Mouse (Mus musculus): ENCODE measurements at regions not wholly inside any gene's neighbourhood (a gene's known extent, or its start where the extent isn't known, plus 50 kb on each side); places are given as distances from the start of the nearest gene placed in this dataset.

GRCm38 (mm10) chr1:149760440-149760839, 200.7 kb downstream of the Pla2g4a start:
- TF ChIP-seq CTCF (IDR thresholded peaks at IDR 0.05; ENCODE audit: borderline replicate concordance, extremely low read depth, insufficient read depth, insufficient read length) (no peak), POLR2A (IDR thresholded peaks at IDR 0.05; ENCODE audit: borderline replicate concordance, extremely low read depth, insufficient read depth, insufficient read length, poor library complexity, severe bottlenecking) (no peak)
- DNase-seq (ENCODE audit: low read depth), result no peak

GRCm38 (mm10) chr1:149758783-149759132, 202.3 kb downstream of the Pla2g4a start:
- TF ChIP-seq POLR2A (IDR thresholded peaks at IDR 0.05; ENCODE audit: borderline replicate concordance, extremely low read depth, insufficient read depth, insufficient read length, poor library complexity, severe bottlenecking), result no peak
- TF ChIP-seq CTCF (IDR thresholded peaks at IDR 0.05; ENCODE audit: borderline replicate concordance, extremely low read depth, insufficient read depth, insufficient read length), result no peak
- no peak for DNase-seq (ENCODE audit: low read depth)

GRCm38 (mm10) chr1:149758092-149758782, 202.9 kb downstream of the Pla2g4a start:
- DNase-seq (ENCODE audit: low read depth), result peak; percentile 94

DNA sequence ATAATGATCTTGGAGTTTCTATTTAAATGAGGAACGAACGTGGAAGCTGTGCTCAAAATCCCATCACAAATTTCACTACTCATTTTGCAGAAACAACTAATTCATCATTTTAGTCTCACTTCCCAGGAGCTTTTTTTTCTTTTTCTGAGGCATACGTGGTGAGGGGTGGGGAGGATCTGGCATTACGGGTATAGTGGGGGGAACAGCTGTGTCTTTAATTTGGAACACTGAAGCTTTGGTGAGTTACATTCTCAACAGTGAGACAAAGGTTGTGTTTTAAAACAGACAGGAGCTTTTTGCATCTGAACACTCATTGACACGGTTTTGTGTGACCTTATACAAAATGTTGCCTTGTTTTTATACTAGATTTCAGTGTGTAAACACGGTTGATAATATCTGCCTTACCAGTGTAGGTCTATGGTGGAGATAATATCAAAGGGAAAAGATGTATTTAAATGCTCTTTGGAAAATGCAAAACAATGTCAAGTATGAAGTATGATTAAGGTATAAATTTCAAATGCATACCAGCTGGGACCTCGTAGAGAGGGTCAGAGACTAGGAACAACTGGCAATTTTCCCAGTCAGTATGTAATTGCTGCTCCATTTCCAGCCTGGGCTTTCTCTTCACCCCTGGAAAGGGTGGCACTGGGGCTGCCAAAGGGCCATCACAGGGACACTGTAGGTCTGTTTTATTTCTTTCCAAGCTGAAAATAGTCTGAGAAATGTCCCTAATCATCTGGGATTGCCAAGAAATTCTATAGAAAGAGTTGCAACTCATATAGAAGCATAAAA, 207.6 kb downstream of the Pla2g4a start:
- TF ChIP-seq POLR2A (IDR thresholded peaks at IDR 0.05; ENCODE audit: borderline replicate concordance, extremely low read depth, insufficient read depth, insufficient read length, poor library complexity, severe bottlenecking) (no peak), CTCF (IDR thresholded peaks at IDR 0.05; ENCODE audit: borderline replicate concordance, extremely low read depth, insufficient read depth, insufficient read length) (no peak)
- DNase-seq (ENCODE audit: low read depth), result peak; percentile 52

More at GRCm38 (mm10) chr1:149758092-149758782, 202.9 kb downstream of the Pla2g4a start:
- TF ChIP-seq CTCF (IDR thresholded peaks at IDR 0.05; ENCODE audit: borderline replicate concordance, extremely low read depth, insufficient read depth, insufficient read length) (peak; percentile 43), POLR2A (IDR thresholded peaks at IDR 0.05; ENCODE audit: borderline replicate concordance, extremely low read depth, insufficient read depth, insufficient read length, poor library complexity, severe bottlenecking) (no peak)

DNA sequence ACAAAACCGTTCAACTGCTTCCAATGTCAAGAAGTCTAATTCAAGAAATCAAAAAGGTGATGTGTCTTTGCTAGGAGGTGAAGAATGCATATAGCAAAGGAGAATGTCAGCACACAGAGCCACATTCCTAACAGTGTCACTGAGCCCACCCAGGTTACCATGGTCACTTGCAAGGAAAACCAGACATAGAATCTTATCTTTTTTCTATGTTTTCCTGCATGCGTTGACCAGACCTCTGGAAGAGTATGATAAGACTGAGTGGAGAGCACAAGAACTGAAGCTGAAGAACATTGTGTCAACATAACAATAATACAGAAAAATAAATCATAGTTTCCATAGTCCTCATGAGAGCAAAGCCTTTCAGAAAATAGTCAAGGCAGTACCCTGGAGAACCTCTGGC, 211.7 kb downstream of the Pla2g4a start:
- DNase-seq (ENCODE audit: low read depth), result no peak
- no peak for TF ChIP-seq POLR2A (IDR thresholded peaks at IDR 0.05; ENCODE audit: borderline replicate concordance, extremely low read depth, insufficient read depth, insufficient read length, poor library complexity, severe bottlenecking)
- no peak for TF ChIP-seq CTCF (IDR thresholded peaks at IDR 0.05; ENCODE audit: borderline replicate concordance, extremely low read depth, insufficient read depth, insufficient read length)

DNA sequence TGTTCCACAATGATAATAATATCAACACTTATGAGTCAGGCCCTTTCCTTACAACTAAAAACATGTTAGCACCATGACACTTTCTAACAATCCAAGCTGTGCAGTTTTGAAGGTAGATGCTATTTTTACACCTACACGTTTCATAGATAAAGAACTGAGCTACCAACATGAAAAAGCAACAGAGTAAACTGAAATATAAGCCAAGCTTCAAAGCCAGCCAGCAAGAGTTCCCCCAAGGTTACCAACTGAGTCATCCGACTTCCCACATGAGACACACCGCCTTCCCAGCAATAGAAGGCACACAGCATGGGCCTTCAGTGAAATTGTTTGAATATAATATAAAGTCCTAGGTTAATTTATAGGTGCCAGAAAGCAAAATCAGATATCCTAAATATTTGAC, 222.1 kb downstream of the Pla2g4a start:
- no peak for TF ChIP-seq POLR2A (IDR thresholded peaks at IDR 0.05; ENCODE audit: borderline replicate concordance, extremely low read depth, insufficient read depth, insufficient read length, poor library complexity, severe bottlenecking)
- TF ChIP-seq CTCF (IDR thresholded peaks at IDR 0.05; ENCODE audit: borderline replicate concordance, extremely low read depth, insufficient read depth, insufficient read length), result no peak
- DNase-seq (ENCODE audit: low read depth), result peak; percentile 41

GRCm38 (mm10) chr1:149734241-149734640, 226.8 kb downstream of the Pla2g4a start:
- DNase-seq (ENCODE audit: low read depth), result peak; percentile 21
- TF ChIP-seq CTCF (IDR thresholded peaks at IDR 0.05; ENCODE audit: borderline replicate concordance, extremely low read depth, insufficient read depth, insufficient read length) (no peak), POLR2A (IDR thresholded peaks at IDR 0.05; ENCODE audit: borderline replicate concordance, extremely low read depth, insufficient read depth, insufficient read length, poor library complexity, severe bottlenecking) (no peak)

DNA sequence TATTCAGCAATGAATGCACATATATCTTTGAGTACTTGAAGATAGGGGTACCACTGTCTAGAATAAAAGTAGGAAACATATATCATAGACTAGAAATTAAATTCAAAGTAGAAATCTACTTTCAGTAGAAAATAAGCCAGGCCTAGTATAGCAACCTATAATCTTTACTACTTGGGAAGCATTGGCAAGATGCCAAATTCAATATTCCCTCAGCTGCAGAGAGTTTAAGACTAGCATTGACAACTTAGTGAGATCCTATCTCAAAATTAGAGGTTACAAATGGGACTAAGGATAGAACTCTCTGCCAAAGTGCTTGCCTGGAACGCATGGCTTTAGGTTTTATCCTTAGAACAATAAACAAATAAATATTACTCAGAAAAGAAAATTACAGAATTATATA, 245.9 kb downstream of the Pla2g4a start:
- DNase-seq (ENCODE audit: low read depth), result peak; percentile 42
- TF ChIP-seq CTCF (IDR thresholded peaks at IDR 0.05; ENCODE audit: borderline replicate concordance, extremely low read depth, insufficient read depth, insufficient read length) (no peak), POLR2A (IDR thresholded peaks at IDR 0.05; ENCODE audit: borderline replicate concordance, extremely low read depth, insufficient read depth, insufficient read length, poor library complexity, severe bottlenecking) (no peak)

DNA sequence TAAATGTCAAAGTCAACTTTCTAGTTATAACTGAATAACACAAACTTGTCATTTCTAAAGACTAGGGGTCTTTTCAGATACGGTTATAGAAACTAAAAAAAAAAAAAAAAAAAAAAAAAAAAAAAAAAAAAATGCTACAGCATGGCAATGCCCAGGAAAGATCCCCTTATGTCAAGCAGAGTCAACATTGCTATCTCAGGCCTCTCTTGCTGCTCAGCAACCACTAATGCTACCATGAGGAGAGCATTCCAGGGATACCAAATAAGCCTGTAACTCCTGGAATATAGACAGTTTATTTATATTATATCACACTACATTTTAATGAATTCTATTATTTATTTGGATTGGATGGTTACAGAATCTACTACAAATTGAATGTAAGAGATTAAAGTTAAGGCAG, 248.8 kb downstream of the Pla2g4a start:
- TF ChIP-seq POLR2A (IDR thresholded peaks at IDR 0.05; ENCODE audit: borderline replicate concordance, extremely low read depth, insufficient read depth, insufficient read length, poor library complexity, severe bottlenecking) (no peak), CTCF (IDR thresholded peaks at IDR 0.05; ENCODE audit: borderline replicate concordance, extremely low read depth, insufficient read depth, insufficient read length) (no peak)
- no peak for DNase-seq (ENCODE audit: low read depth)

GRCm38 (mm10) chr1:149705223-149705622, 255.9 kb downstream of the Pla2g4a start:
- TF ChIP-seq CTCF (IDR thresholded peaks at IDR 0.05; ENCODE audit: borderline replicate concordance, extremely low read depth, insufficient read depth, insufficient read length) (no peak), POLR2A (IDR thresholded peaks at IDR 0.05; ENCODE audit: borderline replicate concordance, extremely low read depth, insufficient read depth, insufficient read length, poor library complexity, severe bottlenecking) (no peak)
- no peak for DNase-seq (ENCODE audit: low read depth)

DNA sequence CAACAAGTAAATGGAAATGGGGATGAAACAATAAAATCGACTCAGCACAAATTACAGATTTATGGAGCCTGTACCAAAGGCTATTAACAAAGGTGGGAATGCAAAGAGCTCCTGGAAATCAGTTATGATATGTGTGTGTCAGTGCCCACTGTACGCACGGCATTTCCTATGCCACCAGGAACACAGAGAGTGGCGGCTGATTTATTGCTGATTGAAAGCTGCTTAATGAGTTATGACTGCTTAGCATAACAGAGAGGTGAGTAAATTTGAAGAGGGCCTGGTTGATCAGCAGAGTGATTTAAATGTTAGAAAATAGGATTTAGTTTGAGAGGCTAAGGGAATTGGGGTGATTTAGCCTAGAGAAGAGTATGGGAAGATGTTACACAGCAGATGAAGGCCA, 261.7 kb downstream of the Pla2g4a start:
- no peak for TF ChIP-seq CTCF (IDR thresholded peaks at IDR 0.05; ENCODE audit: borderline replicate concordance, extremely low read depth, insufficient read depth, insufficient read length)
- no peak for TF ChIP-seq POLR2A (IDR thresholded peaks at IDR 0.05; ENCODE audit: borderline replicate concordance, extremely low read depth, insufficient read depth, insufficient read length, poor library complexity, severe bottlenecking)
- peak; percentile 25 for DNase-seq (ENCODE audit: low read depth)
